Mouse (Mus musculus) testis, adult 2 months (tissue): ENCODE measurements around the gene Bmp7.

ENCODE experiments used
- CTCF ChIP-seq: fragments of 200-500 bp; IDR thresholded peaks from 2 replicates; pipeline ENCODE4 v1.5.1; 2012; ENCODE audit warnings: low read depth, mild to moderate bottlenecking, inconsistent platforms, low read length, moderate library complexity; ENCODE audit not compliant: control insufficient read depth, insufficient read depth, insufficient replicate concordance
- POLR2A ChIP-seq: fragments of 200-500 bp; IDR thresholded peaks from 2 replicates; pipeline ENCODE4 v1.6.1; 2012; ENCODE audit warnings: low read depth, mild to moderate bottlenecking, inconsistent platforms, low read length, moderate library complexity; ENCODE audit not compliant: control insufficient read depth

DNA sequence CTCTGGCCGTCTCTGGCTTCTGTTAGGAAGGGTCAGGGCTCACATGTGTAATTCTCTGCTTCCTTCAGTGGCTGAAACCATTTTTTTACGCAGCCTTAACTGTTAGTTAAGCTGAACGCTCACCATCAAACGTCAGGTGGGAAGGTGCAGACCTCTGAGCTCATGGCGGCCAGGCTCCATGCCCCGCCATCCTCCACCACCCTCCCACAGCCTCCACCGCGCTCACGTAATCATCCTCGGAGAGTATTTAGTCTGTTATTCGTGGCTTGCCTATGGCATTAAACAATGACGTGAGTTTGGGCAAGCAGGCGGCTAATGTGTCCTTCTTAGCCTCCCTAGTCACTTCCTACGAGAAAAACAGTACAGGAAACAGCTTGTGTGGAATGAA lies 76.7 kb downstream of the Bmp7 start:
- no peak for TF ChIP-seq CTCF
- no peak for TF ChIP-seq POLR2A
